Mouse (Mus musculus): Measurements from ENCODE around the gene Jmjd6. TPM values are rescaled to one million over a fixed set of nuclear protein-coding genes. Genes with fewer than 3 reads are reported as not detected.
"Not testable (repeated sequence)": the region's sequence is repeated elsewhere in the genome, so short reads cannot be mapped to it uniquely, and the experiment has no call there.

The Jmjd6 gene
- polyA plus RNA-seq, 1 experiment from 2014 or later, result 54.1 TPM

- peak within 1 kb of the TSS; percentile 81 for H3K9ac ChIP-seq (ENCODE audit: low read depth, low read length)
- H3K27ac ChIP-seq, result peak within 1 kb of the TSS; percentile 83
- peak; percentile 41 for ATAC-seq (replicated peaks; ENCODE audit: low FRiP score, low read depth)
These were observed 15.6 kb downstream of the Jmjd6 start, which contains the start of gene Mxra7 for GRCm38 (mm10) chr11:116827534-116828165. Gene Mxra7 (minus strand): TSS chr11:116828046.

DNA sequence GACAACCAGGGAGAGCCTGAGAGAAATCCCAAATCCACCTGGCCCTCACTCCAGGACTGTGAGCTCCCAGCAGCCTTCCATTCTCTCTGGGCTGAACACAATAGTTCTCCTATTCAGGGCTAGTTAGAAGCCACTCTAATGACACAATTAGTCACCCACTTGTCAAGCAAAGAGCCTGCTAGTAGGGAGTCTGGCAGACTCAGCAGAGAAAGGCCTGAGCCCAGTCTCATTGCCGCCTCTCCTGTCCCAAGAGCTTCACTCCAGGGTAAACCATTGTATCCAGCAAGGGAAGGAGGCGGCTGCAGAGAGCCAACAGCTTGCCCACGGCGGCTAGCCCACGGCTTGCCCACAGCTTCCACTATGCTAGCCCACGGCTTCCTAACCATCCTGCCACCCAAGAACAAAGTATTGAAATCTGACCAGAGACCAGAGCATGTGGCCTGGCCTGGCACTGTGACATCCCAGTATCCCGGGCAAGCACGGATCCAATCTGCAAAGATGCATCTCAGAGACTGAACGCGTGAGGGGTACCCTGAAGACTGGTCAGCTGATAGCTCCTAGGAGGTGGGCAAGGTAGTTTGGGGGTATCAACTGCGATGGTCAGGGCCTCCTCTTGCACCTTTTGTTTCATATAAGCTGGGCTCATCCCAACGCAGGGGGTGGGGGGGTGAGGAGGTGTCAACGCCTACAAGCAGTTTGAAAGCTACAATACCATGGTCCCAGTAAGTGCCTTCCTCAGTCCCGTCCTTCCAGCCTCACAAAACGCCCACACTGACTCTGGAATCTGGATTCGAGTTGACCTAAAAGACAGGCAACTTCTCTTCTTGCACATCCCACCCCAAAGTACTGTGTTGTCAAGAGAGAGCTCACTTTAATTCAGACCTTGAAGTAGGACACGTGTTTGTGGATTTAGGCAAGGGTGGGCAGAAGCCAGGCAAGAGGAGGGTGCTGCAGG, 16.4 kb downstream of the Jmjd6 start:
- Histone ChIP-seq H3K4me2 (ENCODE audit: low read length) (peak overlapping the region; percentile 87), H3K4me3 (replicated peaks; ENCODE audit: low read depth, low read length) (peak overlapping the region; percentile 73), H3K36me3 (ENCODE audit: insufficient read depth, low read length) (no peaks in the 10 kb centered on the region), H3K9me3 (replicated peaks; ENCODE audit: low read length) (no peaks in the 10 kb centered on the region), H3K9ac (ENCODE audit: low read depth, low read length) (peak overlapping the region; percentile 81; the same call in 1 of the 2 replicates), H3K27ac (peak overlapping the region; percentile 83), H3K27me3 (ENCODE audit: insufficient read depth, low read length) (no peaks in the 10 kb centered on the region), H3K4me1 (replicated peaks; ENCODE audit: insufficient read depth, low read length) (peaks cover 12% of the 10 kb centered on the region; the same call in 1 of the 2 replicates)
- WGBS, result 38% methylated on average over 17 of the region's 17 CpGs
- ATAC-seq (replicated peaks; ENCODE audit: low FRiP score, low read depth) (no peak), DNase-seq (ENCODE audit: low spot score) (no peak)
- no peak for TF ChIP-seq CTCF (IDR thresholded peaks at IDR 0.05; ENCODE audit: low read depth)

More at GRCm38 (mm10) chr11:116827534-116828165, 15.6 kb downstream of the Jmjd6 start, which contains the start of gene Mxra7:
- TF ChIP-seq CTCF (IDR thresholded peaks at IDR 0.05; ENCODE audit: low read depth), result no peak
- peak within 1 kb of the TSS; percentile 73 for H3K4me3 ChIP-seq (replicated peaks; ENCODE audit: low read depth, low read length)
- H3K4me2 ChIP-seq (ENCODE audit: low read length), result peak within 1 kb of the TSS; percentile 87
- peak; percentile 77 for DNase-seq (ENCODE audit: low spot score)
- no peaks in the 10 kb centered on the region for H3K9me3 ChIP-seq (replicated peaks; ENCODE audit: low read length)
- no peaks in the 10 kb centered on the region for H3K27me3 ChIP-seq (ENCODE audit: insufficient read depth, low read length)
- WGBS, result under 1% methylated on average over 71 of the region's 71 CpGs
- peaks cover 12% of the 10 kb centered on the region; the same call in 1 of the 2 replicates for H3K4me1 ChIP-seq (replicated peaks; ENCODE audit: insufficient read depth, low read length)
- H3K36me3 ChIP-seq (ENCODE audit: insufficient read depth, low read length), result no peaks in the 10 kb centered on the region

DNA sequence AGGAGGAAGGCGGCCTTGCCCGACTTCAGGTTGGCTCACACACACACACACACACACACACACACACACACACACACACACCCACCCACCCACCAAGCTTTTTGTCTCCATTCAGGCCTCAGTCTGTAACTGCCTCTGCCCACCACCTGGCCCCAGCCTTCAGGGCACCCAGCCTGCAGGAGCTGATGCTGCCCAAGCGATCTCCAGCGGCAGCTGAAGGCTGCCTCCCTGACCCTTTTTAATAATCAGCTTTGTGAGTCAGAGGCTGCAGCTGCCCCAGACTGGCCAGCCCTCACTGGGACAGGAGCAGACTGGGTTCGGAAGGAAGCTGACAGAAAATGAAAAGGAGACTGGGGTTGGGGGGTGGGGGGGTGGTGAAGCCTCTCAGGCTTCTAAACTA, 18.0 kb downstream of the Jmjd6 start:
- Histone ChIP-seq H3K4me1 (replicated peaks; ENCODE audit: insufficient read depth, low read length) (peaks cover 16% of the 10 kb centered on the region; the same call in 1 of the 2 replicates), H3K4me3 (replicated peaks; ENCODE audit: low read depth, low read length) (no peak overlapping the region), H3K27me3 (ENCODE audit: insufficient read depth, low read length) (no peaks in the 10 kb centered on the region), H3K9me3 (replicated peaks; ENCODE audit: low read length) (no peaks in the 10 kb centered on the region), H3K9ac (ENCODE audit: low read depth, low read length) (no peak overlapping the region), H3K4me2 (ENCODE audit: low read length) (no peak overlapping the region), H3K36me3 (ENCODE audit: insufficient read depth, low read length) (no peaks in the 10 kb centered on the region), H3K27ac (no peak overlapping the region)
- WGBS, result 50% methylated on average over 3 of the region's 5 CpGs
- ATAC-seq (replicated peaks; ENCODE audit: low FRiP score, low read depth) (no peak), DNase-seq (ENCODE audit: low spot score) (no peak)
- no peak for TF ChIP-seq CTCF (IDR thresholded peaks at IDR 0.05; ENCODE audit: low read depth)

- not testable (repeated sequence) for H3K9me3 ChIP-seq (replicated peaks; ENCODE audit: low read length); H3K36me3 ChIP-seq (ENCODE audit: insufficient read depth, low read length); H3K27me3 ChIP-seq (ENCODE audit: insufficient read depth, low read length); H3K9ac ChIP-seq (ENCODE audit: low read depth, low read length); H3K4me2 ChIP-seq (ENCODE audit: low read length); H3K4me3 ChIP-seq (replicated peaks; ENCODE audit: low read depth, low read length); H3K27ac ChIP-seq; DNase-seq (ENCODE audit: low spot score); ATAC-seq (replicated peaks; ENCODE audit: low FRiP score, low read depth)
- H3K4me1 ChIP-seq (replicated peaks; ENCODE audit: insufficient read depth, low read length), result peaks cover 16% of the 10 kb centered on the region; the same call in 1 of the 2 replicates
- WGBS, result 93% methylated on average over 9 of the region's 10 CpGs
These were observed 19.4 kb downstream of the Jmjd6 start for GRCm38 (mm10) chr11:116823885-116824284.

- Histone ChIP-seq H3K9me3 (replicated peaks; ENCODE audit: low read length) (no peaks in the 10 kb centered on the region), H3K36me3 (ENCODE audit: insufficient read depth, low read length) (no peaks in the 10 kb centered on the region), H3K27ac (no peak overlapping the region), H3K4me2 (ENCODE audit: low read length) (no peak overlapping the region), H3K27me3 (ENCODE audit: insufficient read depth, low read length) (no peaks in the 10 kb centered on the region), H3K4me3 (replicated peaks; ENCODE audit: low read depth, low read length) (no peak overlapping the region), H3K4me1 (replicated peaks; ENCODE audit: insufficient read depth, low read length) (peaks cover 22% of the 10 kb centered on the region; the same call in 1 of the 2 replicates), H3K9ac (ENCODE audit: low read depth, low read length) (no peak overlapping the region)
- DNase-seq (ENCODE audit: low spot score) (no peak), ATAC-seq (replicated peaks; ENCODE audit: low FRiP score, low read depth) (no peak)
- 100% methylated on average over 2 of the region's 2 CpGs for whole genome bisulfite sequencing
- no peak for TF ChIP-seq CTCF (IDR thresholded peaks at IDR 0.05; ENCODE audit: low read depth)
These were observed 20.0 kb downstream of the Jmjd6 start for GRCm38 (mm10) chr11:116823255-116823654.

DNA sequence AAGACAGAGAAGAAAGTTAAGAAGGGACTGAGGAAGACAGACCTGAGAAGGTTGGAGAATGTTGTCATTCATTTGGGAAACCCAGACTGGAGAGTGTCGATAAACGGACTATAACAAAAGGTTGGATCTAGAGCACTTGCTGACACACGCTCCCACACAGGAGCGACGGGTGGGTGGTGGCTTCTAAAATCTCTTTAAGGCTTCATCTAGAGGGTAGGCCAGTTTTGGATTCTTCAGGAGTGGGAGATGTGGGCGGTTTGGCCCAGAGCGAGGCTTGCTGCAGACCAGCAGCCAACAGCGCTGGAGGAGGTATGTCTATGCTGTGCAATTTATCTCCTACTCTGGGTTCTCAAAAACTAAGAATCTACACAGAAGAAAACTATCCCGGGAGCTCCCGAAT, 20.6 kb downstream of the Jmjd6 start:
- H3K4me1 ChIP-seq (replicated peaks; ENCODE audit: insufficient read depth, low read length), result 0 out of 2 replicates have a peak, but pooled peaks cover 23% of the 10 kb centered on the region
- no peak for ATAC-seq (replicated peaks; ENCODE audit: low FRiP score, low read depth)
- H3K4me2 ChIP-seq (ENCODE audit: low read length), result no peak overlapping the region
- no peaks in the 10 kb centered on the region for H3K9me3 ChIP-seq (replicated peaks; ENCODE audit: low read length)
- H3K4me3 ChIP-seq (replicated peaks; ENCODE audit: low read depth, low read length), result no peak overlapping the region
- no peaks in the 10 kb centered on the region for H3K27me3 ChIP-seq (ENCODE audit: insufficient read depth, low read length)
- H3K36me3 ChIP-seq (ENCODE audit: insufficient read depth, low read length), result no peaks in the 10 kb centered on the region
- DNase-seq (ENCODE audit: low spot score), result no peak
- no peak for TF ChIP-seq CTCF (IDR thresholded peaks at IDR 0.05; ENCODE audit: low read depth)
- H3K9ac ChIP-seq (ENCODE audit: low read depth, low read length), result no peak overlapping the region
- 87% methylated on average over 10 of the region's 10 CpGs for WGBS
- H3K27ac ChIP-seq, result no peak overlapping the region

All from kidney, postnatal 0 days (tissue).